Comparison of ENCODE assay signal across 24 mouse cellular contexts in genomic region chr6:66984672-66985071, GRCm38 (mm10). TPM values are rescaled to one million over a fixed set of nuclear protein-coding genes. Genes with fewer than 3 reads are reported as not detected.
DNase-seq lines count a peak whose midpoint lies in the region; ATAC-seq and TF ChIP-seq lines count a peak whose summit lies in the region.
"Had no signal": no experiment of that assay in that cellular context is flagged by ENCODE, and none has a peak within 500 bp of the region (broad histone marks: within the 10 kb centered on the region; RNA-seq: fewer than 3 reads in every experiment).

No protein-coding gene starts in this region.

- no peak overlapping the region for H3K27ac ChIP-seq in liver, embryonic 11.5 days (ENCODE audit: low read depth, low read length)
- H3K27ac ChIP-seq in liver, postnatal 0 days (ENCODE audit: low read depth) = no peak overlapping the region
- H3K27ac ChIP-seq in stomach, postnatal 0 days (replicated peaks) = peak overlapping the region; percentile 40; the same call in 1 of the 2 replicates
- H3K27ac ChIP-seq in cerebellum, adult 2 months (ENCODE audit: insufficient read depth, low read length) = no peak overlapping the region
- H3K27ac ChIP-seq: forebrain, embryonic 10.5 days; forebrain, embryonic 13.5 days; gastrocnemius, adult 2 months; hindbrain, embryonic 12.5 days; hindbrain, embryonic 15.5 days had no signal

- WGBS in liver, embryonic 11.5 days = 81% methylated on average over 3 of the region's 3 CpGs
- 73% methylated on average over 3 of the region's 3 CpGs for WGBS in liver, postnatal 0 days (ENCODE audit: insufficient replicate concordance)
- 60% methylated on average over 3 of the region's 3 CpGs for WGBS in stomach, postnatal 0 days
- 95% methylated on average over 3 of the region's 3 CpGs for WGBS in cerebellum, adult 2 months

- TF ChIP-seq CTCF in liver, postnatal 0 days (IDR thresholded peaks at IDR 0.05; ENCODE audit: low read depth) = no peak
- TF ChIP-seq CTCF in stomach, postnatal 0 days (IDR thresholded peaks at IDR 0.05; ENCODE audit: low read depth) = no peak
- no peak for TF ChIP-seq CTCF in cerebellum, adult 2 months (IDR thresholded peaks at IDR 0.05; ENCODE audit: borderline replicate concordance, insufficient read depth, low read depth, low read length)

- peaks cover 19% of the 10 kb centered on the region for H3K4me1 ChIP-seq in liver, embryonic 11.5 days (replicated peaks; ENCODE audit: control insufficient read depth, insufficient read depth, low read length)
- peaks cover 33% of the 10 kb centered on the region for H3K4me1 ChIP-seq in liver, postnatal 0 days (ENCODE audit: insufficient read depth)
- peaks cover 5% of the 10 kb centered on the region for H3K4me1 ChIP-seq in stomach, postnatal 0 days (replicated peaks; ENCODE audit: control insufficient read depth, insufficient read depth)
- H3K4me1 ChIP-seq in cerebellum, adult 2 months (ENCODE audit: control insufficient read depth, insufficient read depth, low read length) = peaks cover 6% of the 10 kb centered on the region
- H3K4me1 ChIP-seq: forebrain, embryonic 13.5 days; hindbrain, embryonic 12.5 days; hindbrain, embryonic 15.5 days had no signal

- no peaks in the 10 kb centered on the region for H3K36me3 ChIP-seq in liver, embryonic 11.5 days (ENCODE audit: control insufficient read depth, insufficient read depth, low read length)
- H3K36me3 ChIP-seq in liver, postnatal 0 days (replicated peaks; ENCODE audit: insufficient read depth, low read length) = no peaks in the 10 kb centered on the region
- H3K36me3 ChIP-seq in stomach, postnatal 0 days (ENCODE audit: control insufficient read depth, insufficient read depth, low read length) = no peaks in the 10 kb centered on the region
- H3K36me3 ChIP-seq: forebrain, embryonic 10.5 days; G1E; hindbrain, embryonic 12.5 days; hindbrain, embryonic 15.5 days had no signal

- 0 out of 2 replicates have a peak, but pooled peaks have one; percentile 18 for ATAC-seq in liver, embryonic 11.5 days (replicated peaks; ENCODE audit: low FRiP score)
- no peak for ATAC-seq in liver, postnatal 0 days
- ATAC-seq in megakaryocyte progenitor cell, adult 5-6 weeks (replicated peaks; ENCODE audit: poor library complexity) = peak; percentile 35; the same call in 1 of the 2 replicates
- ATAC-seq in stomach, postnatal 0 days (ENCODE audit: low FRiP score, low TSS enrichment) = peak; percentile 68; the same call in 1 of the 2 replicates
- ATAC-seq: forebrain, embryonic 13.5 days; forebrain, postnatal 0 days; Patski had no signal

- no peak for DNase-seq in liver, embryonic 11.5 days (ENCODE audit: low spot score)
- DNase-seq in liver, postnatal 0 days = no peak
- DNase-seq in stomach, postnatal 0 days (ENCODE audit: low spot score) = no peak
- DNase-seq in cerebellum, adult 2 months = no peak
- DNase-seq in cerebellum, postnatal 25 days = no peak
- DNase-seq: adrenal gland, postnatal 10 days; adrenal gland, postnatal 36 days; B cell, adult 2 months; cerebellum, adult 11 months; cerebellum, adult 8-10 months; cerebellum, postnatal 10 days; forebrain, postnatal 0 days; gastrocnemius, adult 2 months; gastrocnemius, postnatal 14 days; heart, adult 18-20 months had no signal

- TF ChIP-seq POLR2A in cerebellum, adult 2 months (IDR thresholded peaks at IDR 0.05; ENCODE audit: borderline replicate concordance, insufficient read depth, low read length) = no peak

- H3K9ac ChIP-seq in liver, embryonic 11.5 days (ENCODE audit: low read depth, low read length) = no peak overlapping the region
- H3K9ac ChIP-seq in liver, postnatal 0 days (replicated peaks) = no peak overlapping the region
- no peak overlapping the region for H3K9ac ChIP-seq in stomach, postnatal 0 days (ENCODE audit: low read length)
- H3K9ac ChIP-seq: forebrain, embryonic 13.5 days; forebrain, postnatal 0 days; hindbrain, embryonic 12.5 days; hindbrain, embryonic 15.5 days had no signal

- H3K4me2 ChIP-seq in liver, embryonic 11.5 days = no peak overlapping the region
- no peak overlapping the region for H3K4me2 ChIP-seq in liver, postnatal 0 days (ENCODE audit: low read depth, low read length)
- H3K4me2 ChIP-seq in stomach, postnatal 0 days (replicated peaks; ENCODE audit: low read depth) = no peak overlapping the region
- H3K4me2 ChIP-seq: forebrain, embryonic 13.5 days; heart, embryonic 11.5 days; hindbrain, embryonic 12.5 days; hindbrain, embryonic 15.5 days had no signal

- no peak overlapping the region for H3K4me3 ChIP-seq in liver, embryonic 11.5 days (ENCODE audit: low read depth, low read length)
- H3K4me3 ChIP-seq in liver, postnatal 0 days (ENCODE audit: low read depth, low read length) = no peak overlapping the region
- H3K4me3 ChIP-seq in stomach, postnatal 0 days (ENCODE audit: low read depth, low read length) = no peak overlapping the region
- H3K4me3 ChIP-seq in cerebellum, adult 2 months (replicated peaks; ENCODE audit: insufficient read depth, low read depth, low read length) = no peak overlapping the region
- H3K4me3 ChIP-seq: forebrain, embryonic 10.5 days; forebrain, embryonic 13.5 days; gastrocnemius, adult 2 months; hindbrain, embryonic 12.5 days; hindbrain, embryonic 15.5 days had no signal

- TF ChIP-seq EP300 in liver, postnatal 0 days (IDR thresholded peaks at IDR 0.05; ENCODE audit: low read depth) = no peak
- no peak for TF ChIP-seq EP300 in stomach, postnatal 0 days (optimal IDR thresholded peaks at IDR 0.05)

- no peaks in the 10 kb centered on the region for H3K27me3 ChIP-seq in liver, embryonic 11.5 days (replicated peaks; ENCODE audit: control insufficient read depth, insufficient read depth, low read length)
- no peaks in the 10 kb centered on the region for H3K27me3 ChIP-seq in liver, postnatal 0 days (ENCODE audit: insufficient read depth, low read length)
- no peaks in the 10 kb centered on the region for H3K27me3 ChIP-seq in stomach, postnatal 0 days (ENCODE audit: control insufficient read depth, insufficient read depth, low read length)
- no peaks in the 10 kb centered on the region for H3K27me3 ChIP-seq in cerebellum, adult 2 months (ENCODE audit: control insufficient read depth, insufficient read depth, low read length)
- H3K27me3 ChIP-seq: CH12.LX; forebrain, embryonic 13.5 days; hindbrain, embryonic 12.5 days; hindbrain, embryonic 15.5 days; Patski had no signal

- H3K9me3 ChIP-seq in liver, embryonic 11.5 days (ENCODE audit: control insufficient read depth, low read length) = no peaks in the 10 kb centered on the region
- H3K9me3 ChIP-seq in liver, postnatal 0 days (ENCODE audit: low read length) = no peaks in the 10 kb centered on the region
- H3K9me3 ChIP-seq in stomach, postnatal 0 days (ENCODE audit: control insufficient read depth, low read length) = no peaks in the 10 kb centered on the region
- H3K9me3 ChIP-seq: forebrain, embryonic 10.5 days; forebrain, embryonic 13.5 days; G1E; hindbrain, embryonic 12.5 days; hindbrain, embryonic 15.5 days had no signal

RNA-seq across cellular contexts. Expression of gene Gadd45a, which starts 52.6 kb away (rescaled TPM):
- 27.9 and 31.1 TPM in 2 replicates for polyA plus RNA-seq in liver, embryonic 11.5 days (2014; fragmentation: Nextera tagmentation; extraction: Ambion mirVana)
- 49.5 and 65.0 TPM in 2 replicates for polyA plus RNA-seq in liver, postnatal 0 days (2015; fragmentation: Nextera tagmentation; extraction: Ambion mirVana)
- 50.6 and 58.0 TPM in 2 replicates for total RNA-seq in megakaryocyte progenitor cell, adult 5-6 weeks (2015)
- 40.4 and 64.3 TPM in 2 replicates for total RNA-seq in megakaryocyte progenitor cell, adult 5-6 weeks (2017)
- polyA plus RNA-seq in stomach, postnatal 0 days (2015; fragmentation: Nextera tagmentation; extraction: Ambion mirVana) = 23.0 and 26.2 TPM in 2 replicates
- 30.4 TPM in 2 replicates for polyA plus RNA-seq in cerebellum, adult 2 months (2012; rRNA removed)
